11 mouse cellular contexts compared by ENCODE assay signal in genomic region chr1:91086325-91086724, GRCm38 (mm10). TPM values are rescaled to one million over a fixed set of nuclear protein-coding genes. Genes with fewer than 3 reads are reported as not detected.
DNase-seq lines count a peak whose midpoint lies in the region; ATAC-seq lines count a peak whose summit lies in the region.
"Had no signal": no experiment of that assay in that cellular context is flagged by ENCODE, and none has a peak within 500 bp of the region (broad histone marks: within the 10 kb centered on the region; RNA-seq: fewer than 3 reads in every experiment).

No protein-coding gene starts in this region.

- no peaks in the 10 kb centered on the region for H3K36me3 ChIP-seq in hindbrain, embryonic 12.5 days
- no peaks in the 10 kb centered on the region for H3K36me3 ChIP-seq in hindbrain, embryonic 14.5 days (replicated peaks; ENCODE audit: control insufficient read depth, insufficient read depth)

- no peaks in the 10 kb centered on the region for H3K9me3 ChIP-seq in hindbrain, embryonic 12.5 days (replicated peaks)
- no peaks in the 10 kb centered on the region for H3K9me3 ChIP-seq in hindbrain, embryonic 14.5 days (ENCODE audit: control insufficient read depth, low read length)

- no peak for ATAC-seq in hindbrain, embryonic 12.5 days (ENCODE audit: low FRiP score)
- ATAC-seq in hindbrain, embryonic 14.5 days (ENCODE audit: low FRiP score): no peak

- no peak overlapping the region for H3K4me3 ChIP-seq in hindbrain, embryonic 12.5 days
- H3K4me3 ChIP-seq in hindbrain, embryonic 14.5 days (replicated peaks; ENCODE audit: low read length): no peak overlapping the region

- H3K27ac ChIP-seq in hindbrain, embryonic 12.5 days: 0 out of 2 replicates have a peak overlapping the region, but pooled peaks have one; percentile 12
- H3K27ac ChIP-seq in hindbrain, embryonic 14.5 days: no peak overlapping the region
- H3K27ac ChIP-seq: kidney, postnatal 0 days had no signal

- no peak overlapping the region for H3K9ac ChIP-seq in hindbrain, embryonic 12.5 days
- H3K9ac ChIP-seq in hindbrain, embryonic 14.5 days: no peak overlapping the region

- no peaks in the 10 kb centered on the region for H3K27me3 ChIP-seq in hindbrain, embryonic 12.5 days
- H3K27me3 ChIP-seq in hindbrain, embryonic 14.5 days (ENCODE audit: control insufficient read depth, insufficient read depth, low read length): no peaks in the 10 kb centered on the region

- H3K4me1 ChIP-seq in hindbrain, embryonic 12.5 days: peaks cover 11% of the 10 kb centered on the region
- H3K4me1 ChIP-seq in hindbrain, embryonic 14.5 days (replicated peaks; ENCODE audit: control insufficient read depth, insufficient read depth, low read length): 0 out of 2 replicates have a peak, but pooled peaks cover 5% of the 10 kb centered on the region

- peak; percentile 61 for DNase-seq in embryo, embryonic 10 days (ENCODE audit: low spot score)
- DNase-seq in embryo, embryonic 11 days: no peak
- DNase-seq in hindbrain, embryonic 14.5 days (ENCODE audit: low spot score): no peak
- DNase-seq in CD4-positive helper T cell, adult 2 months (ENCODE audit: low read depth, low spot score): peak; percentile 59
- DNase-seq in induced T-regulatory cell, adult 2 months (ENCODE audit: low read depth): peak; percentile 61
- no peak for DNase-seq in urinary bladder, postnatal 14 days (ENCODE audit: low spot score)
- DNase-seq in thymus, adult 18-20 months: no peak
- DNase-seq: cerebellum, adult 2 months; gastrocnemius, postnatal 14 days had no signal

- WGBS in hindbrain, embryonic 12.5 days: 37% methylated on average over 3 of the region's 3 CpGs
- 42% methylated on average over 3 of the region's 3 CpGs for WGBS in hindbrain, embryonic 14.5 days

- H3K4me2 ChIP-seq in hindbrain, embryonic 12.5 days (replicated peaks): no peak overlapping the region
- no peak overlapping the region for H3K4me2 ChIP-seq in hindbrain, embryonic 14.5 days (replicated peaks)

RNA-seq across cellular contexts. Expression of gene Rbm44, which starts 58.6 kb away (rescaled TPM):
- 0.69 and 1.5 TPM in 2 replicates for polyA plus RNA-seq in hindbrain, embryonic 12.5 days (2016; fragmentation: Nextera tagmentation; extraction: Ambion mirVana)
- polyA plus RNA-seq in hindbrain, embryonic 14.5 days (2014; fragmentation: Nextera tagmentation; extraction: Ambion mirVana): 0.43 and 0.78 TPM in 2 replicates

Comparison
In these comparisons a context has a peak if more than half of its experiments do, and no peak if none do; other contexts are left out.
1. DNase-seq: peak in embryo, embryonic 10 days (single experiment), CD4-positive helper T cell, adult 2 months (single experiment) and induced T-regulatory cell, adult 2 months (single experiment); none in embryo, embryonic 11 days (single experiment), hindbrain, embryonic 14.5 days (single experiment), urinary bladder, postnatal 14 days (single experiment) and thymus, adult 18-20 months (0 of 2).